Mouse (Mus musculus) kidney, adult 18-20 months (tissue): ENCODE data around the gene Trio.

ENCODE experiments used
- DNase-seq: peaks from one replicate; pipeline ENCODE4 v3.0.0; 2021

Gene Trio

GRCm38 (mm10) chr15:27702031-27702971, 323.3 kb downstream of the Trio start:
- no peak for DNase-seq

GRCm38 (mm10) chr15:27697632-27698031, 328.0 kb downstream of the Trio start:
- DNase-seq, result no peak

DNA sequence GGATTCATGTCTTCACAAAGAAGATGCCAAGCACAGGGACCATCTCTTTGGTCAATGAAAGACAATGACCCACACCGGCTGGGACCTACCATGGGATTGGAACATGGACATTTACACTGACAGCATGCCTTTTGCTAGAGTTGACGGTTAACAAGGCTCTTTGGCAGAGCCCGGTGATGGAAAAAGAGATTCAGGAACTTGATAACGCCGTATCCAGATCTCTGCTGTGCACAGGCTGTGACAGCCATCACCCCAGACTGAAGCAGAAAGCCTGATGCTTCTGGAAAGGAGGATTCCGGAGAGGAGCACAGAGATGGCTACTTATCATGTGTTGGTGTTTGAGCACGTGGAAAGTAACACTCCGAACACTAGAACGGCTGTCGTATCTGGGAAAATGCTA, 332.4 kb downstream of the Trio start:
- no peak for DNase-seq

DNA sequence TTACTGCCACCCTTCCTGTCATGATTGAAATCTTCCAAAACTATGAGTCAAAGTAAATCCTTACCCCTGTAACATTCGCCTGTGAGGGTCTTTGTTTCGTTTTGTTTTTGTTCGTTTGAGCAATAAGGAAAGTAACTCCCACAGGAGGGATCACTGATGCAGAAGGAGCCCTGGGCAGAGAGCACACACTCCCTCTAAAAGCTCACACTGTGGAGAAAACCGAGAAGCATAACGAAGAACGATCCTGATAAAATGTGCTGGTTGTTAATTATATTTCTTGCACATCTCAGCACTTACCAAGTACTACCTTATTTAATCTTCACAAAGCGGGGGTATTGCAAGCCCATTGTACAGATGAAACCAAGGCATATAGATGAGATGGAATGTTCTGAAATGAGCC, 333.5 kb downstream of the Trio start:
- no peak for DNase-seq

GRCm38 (mm10) chr15:27691213-27691612, 334.4 kb downstream of the Trio start:
- DNase-seq, result no peak

- DNase-seq, result no peak
Measured at GRCm38 (mm10) chr15:27688041-27688651, 337.5 kb downstream of the Trio start.

GRCm38 (mm10) chr15:27684813-27685212, 340.8 kb downstream of the Trio start:
- no peak for DNase-seq

- no peak for DNase-seq
Measured at GRCm38 (mm10) chr15:27683206-27683605, 342.4 kb downstream of the Trio start.

DNA sequence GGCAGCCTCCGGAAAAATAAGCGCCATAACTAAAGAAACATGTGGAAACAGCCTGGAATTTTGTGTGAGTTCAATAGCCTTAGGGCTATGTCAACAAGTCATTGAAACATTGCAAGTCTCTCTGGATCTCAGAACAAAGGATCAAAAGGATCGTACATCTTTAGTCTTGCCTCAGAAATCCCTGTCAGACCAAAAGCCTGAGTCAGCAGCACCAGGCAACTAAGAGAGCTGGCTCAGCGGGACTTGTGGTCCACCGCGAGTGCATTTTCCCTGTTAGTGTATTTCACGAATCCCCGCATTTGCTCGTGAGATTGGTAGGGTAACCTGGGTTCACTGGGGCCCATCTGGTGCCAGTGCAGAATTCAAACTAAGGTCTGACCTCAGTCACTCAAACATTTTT, 343.0 kb downstream of the Trio start:
- DNase-seq, result no peak

DNA sequence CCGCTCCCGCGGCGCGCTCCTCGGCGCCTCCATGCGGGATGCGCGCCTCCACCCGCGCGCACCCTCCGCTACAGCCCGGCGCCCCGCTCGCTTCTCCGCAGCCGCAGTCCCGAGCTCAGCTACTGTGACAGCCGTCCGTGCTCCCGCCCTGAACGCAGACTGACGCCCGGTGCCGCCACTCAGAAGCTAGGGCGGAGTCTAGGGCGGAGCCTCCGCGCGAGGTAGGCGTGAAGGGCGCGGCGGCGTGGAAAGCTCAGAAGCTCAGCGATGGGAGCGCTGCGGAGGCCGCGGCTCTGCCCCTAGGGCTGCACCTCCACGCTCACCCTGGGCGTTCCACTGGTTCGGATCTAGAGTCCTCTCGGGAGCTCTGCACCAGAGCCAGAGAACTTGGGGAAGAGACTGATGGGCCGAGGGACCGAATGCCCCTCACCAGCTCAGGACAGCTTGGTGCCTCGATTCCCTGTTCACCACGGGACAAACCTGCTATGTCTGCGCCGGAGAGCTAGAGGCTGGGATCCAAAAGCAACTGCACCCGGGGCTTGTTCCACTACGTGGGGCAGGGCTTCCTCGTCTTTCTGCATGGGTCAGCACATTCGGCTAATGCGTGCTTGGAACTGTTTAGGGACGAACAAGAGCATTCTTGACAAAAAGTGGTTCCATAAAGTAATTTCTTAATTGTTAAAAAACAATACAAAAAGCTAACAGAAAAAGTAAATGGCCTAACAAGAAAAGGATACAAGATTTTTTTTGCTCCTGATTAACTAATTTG, 344.0 kb downstream of the Trio start, which contains the start of gene Otulinl:
Gene Otulinl, minus strand, starts transcription at position 161 of the 769 bp plus-strand sequence.
- peak; percentile 96 for DNase-seq

DNA sequence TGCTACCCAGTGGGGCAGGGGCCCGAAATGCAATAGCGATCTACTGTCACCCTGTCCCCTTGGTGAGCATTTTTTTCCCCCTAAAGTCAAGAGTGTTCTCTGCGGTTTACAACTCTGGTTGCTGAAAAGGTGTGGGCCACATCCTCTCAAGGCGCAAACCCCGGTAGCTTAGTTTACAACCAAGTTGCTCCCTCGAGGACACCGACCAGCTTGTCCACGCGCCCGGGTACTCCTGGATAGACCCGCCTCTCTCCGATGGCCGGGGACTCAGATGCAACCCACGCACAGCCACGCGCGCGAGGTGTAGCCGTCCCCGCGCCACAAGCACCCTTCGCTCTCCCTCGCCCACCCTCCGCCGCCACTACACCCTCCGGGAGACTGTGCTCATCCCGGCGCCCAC, 344.7 kb downstream of the Trio start:
- no peak for DNase-seq
